In genomic region chr17:78912861-78913281, GRCm38 (mm10) we compare ENCODE assay signal across 9 mouse cellular contexts. TPM values are rescaled to one million over a fixed set of nuclear protein-coding genes. Genes with fewer than 3 reads are reported as not detected.
DNase-seq lines count a peak whose midpoint lies in the region; ATAC-seq and TF ChIP-seq lines count a peak whose summit lies in the region.
"Had no signal": no experiment of that assay in that cellular context is flagged by ENCODE, and none has a peak within 500 bp of the region (broad histone marks: within the 10 kb centered on the region; RNA-seq: fewer than 3 reads in every experiment).

No protein-coding gene starts in this region.

- H3K9me3 ChIP-seq in heart, embryonic 16.5 days (replicated peaks; ENCODE audit: control insufficient read depth, low read length) = no peaks in the 10 kb centered on the region

- peak overlapping the region; percentile 53 for H3K4me3 ChIP-seq in heart, embryonic 16.5 days (ENCODE audit: low read length)
- H3K4me3 ChIP-seq in heart, adult 2 months = no peak overlapping the region

- intact Hi-C loops in heart, adult 2 months (cut with DNase I) = no loop called here

- H3K27me3 ChIP-seq in heart, embryonic 16.5 days (ENCODE audit: control insufficient read depth, insufficient read depth, low read length) = no peaks in the 10 kb centered on the region
- H3K27me3 ChIP-seq in heart, adult 2 months (ENCODE audit: control insufficient read depth, insufficient read depth, low read length) = no peaks in the 10 kb centered on the region

- H3K79me2 ChIP-seq in heart, adult 2 months (replicated peaks; ENCODE audit: control insufficient read depth, insufficient read depth, low read length) = no peaks in the 10 kb centered on the region

- peak overlapping the region; percentile 61 for H3K4me2 ChIP-seq in heart, embryonic 16.5 days (ENCODE audit: low read depth, low read length)

- peak; percentile 40; the same call in 1 of the 2 replicates for ATAC-seq in heart, embryonic 16.5 days (replicated peaks; ENCODE audit: extremely low read depth, insufficient read depth, low FRiP score)

- DNase-seq in heart, adult 2 months = no peak
- DNase-seq in MEL-GATA-1-ER (ENCODE audit: extremely low read depth, low read depth) = peak; percentile 73
- DNase-seq in embryo, embryonic 11 days = peak; percentile 62
- peak; percentile 34 for DNase-seq in induced T-regulatory cell, adult 2 months (ENCODE audit: low read depth)
- DNase-seq in lung, postnatal 4 days = peak; percentile 26 to 38
- DNase-seq in frontal cortex, postnatal 14 days (ENCODE audit: low spot score in 2 of 2) = no peak
- DNase-seq in adrenal gland, postnatal 36 days = no peak

- H3K4me1 ChIP-seq in heart, embryonic 16.5 days (ENCODE audit: control insufficient read depth, insufficient read depth, low read length) = peaks cover 8% of the 10 kb centered on the region
- peaks cover 2% of the 10 kb centered on the region; the same call in 1 of the 2 replicates for H3K4me1 ChIP-seq in heart, adult 2 months (ENCODE audit: control insufficient read depth, insufficient read depth, low read length)

- TF ChIP-seq POLR2A in heart, adult 2 months (IDR thresholded peaks at IDR 0.05; ENCODE audit: insufficient read depth, low read depth, low read length) = no peak

- WGBS in heart, embryonic 16.5 days = 23% methylated on average over 6 of the region's 6 CpGs
- WGBS in heart, adult 2 months = 15% methylated on average over 6 of the region's 6 CpGs

- H3K27ac ChIP-seq in heart, embryonic 16.5 days (ENCODE audit: low read length) = no peak overlapping the region
- no peak overlapping the region for H3K27ac ChIP-seq in heart, adult 2 months

- no peak for TF ChIP-seq CTCF in heart, adult 2 months (IDR thresholded peaks at IDR 0.05)

- H3K36me3 ChIP-seq in heart, embryonic 16.5 days (ENCODE audit: control insufficient read depth, insufficient read depth) = no peaks in the 10 kb centered on the region
- no peaks in the 10 kb centered on the region for H3K36me3 ChIP-seq in heart, adult 2 months (ENCODE audit: control insufficient read depth, insufficient read depth, low read length)

- TF ChIP-seq EP300 in heart, adult 2 months (IDR thresholded peaks at IDR 0.05; ENCODE audit: insufficient read depth, low read depth, low read length) = no peak

- 0 out of 2 replicates have a peak overlapping the region, but pooled peaks have one; percentile 1 for H3K9ac ChIP-seq in heart, embryonic 16.5 days (ENCODE audit: low read length)
- H3K9ac ChIP-seq in heart, adult 2 months (ENCODE audit: low read depth, low read length) = no peak overlapping the region

RNA-seq across cellular contexts. Expression of gene Cebpzos, which starts 3.4 kb away (rescaled TPM):
- 80.1 and 83.0 TPM in 2 replicates for polyA plus RNA-seq in heart, embryonic 16.5 days (2015; fragmentation: Nextera tagmentation; extraction: Ambion mirVana)
- 10 to 100 TPM; 54.0 to 63.4 TPM for total RNA-seq in heart, adult 2 months (2021)
- polyA plus RNA-seq in heart, adult 2 months (2012; rRNA removed) = 15.3 and 32.2 TPM in 2 replicates
- total RNA-seq in adrenal gland, postnatal 36 days (2021) = 10 to 100 TPM; 30.0 to 44.4 TPM

RNA-seq across cellular contexts. Expression of gene Sult6b1, which starts 6.1 kb away (rescaled TPM):
- 0.16 and 0.17 TPM in 2 replicates for polyA plus RNA-seq in heart, embryonic 16.5 days (2015; fragmentation: Nextera tagmentation; extraction: Ambion mirVana)
- total RNA-seq in heart, adult 2 months (2021) = not detected
- polyA plus RNA-seq in heart, adult 2 months (2012; rRNA removed) = 0.26 TPM in 1 of 2 replicates, not detected in the other
- total RNA-seq in adrenal gland, postnatal 36 days (2021) = not detected
- total RNA-seq: left cerebral cortex, postnatal 25 days had no signal

RNA-seq across cellular contexts. Expression of gene Cebpz, which starts 24.0 kb away (rescaled TPM):
- 25.3 and 29.8 TPM in 2 replicates for polyA plus RNA-seq in heart, embryonic 16.5 days (2015; fragmentation: Nextera tagmentation; extraction: Ambion mirVana)
- 10 to 100 TPM; 20.1 to 21.4 TPM for total RNA-seq in heart, adult 2 months (2021)
- polyA plus RNA-seq in heart, adult 2 months (2012; rRNA removed) = 3.1 and 7.8 TPM in 2 replicates
- 10 to 100 TPM; 45.6 to 51.1 TPM for total RNA-seq in adrenal gland, postnatal 36 days (2021)

RNA-seq across cellular contexts. Expression of gene Ndufaf7, which starts 24.1 kb away (rescaled TPM):
- polyA plus RNA-seq in heart, embryonic 16.5 days (2015; fragmentation: Nextera tagmentation; extraction: Ambion mirVana) = 63.5 and 66.1 TPM in 2 replicates
- 10 to 100 TPM; 48.2 to 48.4 TPM for total RNA-seq in heart, adult 2 months (2021)
- polyA plus RNA-seq in heart, adult 2 months (2012; rRNA removed) = 12.6 and 29.1 TPM in 2 replicates
- 10 to 100 TPM; 37.0 to 44.1 TPM for total RNA-seq in adrenal gland, postnatal 36 days (2021)

RNA-seq across cellular contexts. Expression of gene Eif2ak2, which starts 30.5 kb away (rescaled TPM):
- polyA plus RNA-seq in heart, embryonic 16.5 days (2015; fragmentation: Nextera tagmentation; extraction: Ambion mirVana) = 9.6 and 10.4 TPM in 2 replicates
- 1 to 10 TPM; 7.8 to 8.0 TPM for total RNA-seq in heart, adult 2 months (2021)
- 2.7 and 4.2 TPM in 2 replicates for polyA plus RNA-seq in heart, adult 2 months (2012; rRNA removed)
- 10 to 100 TPM; 29.3 to 33.2 TPM for total RNA-seq in adrenal gland, postnatal 36 days (2021)

Comparison
In these comparisons a context has a peak if more than half of its experiments do, and no peak if none do; other contexts are left out.
1. DNase-seq: peak in MEL-GATA-1-ER (single experiment), embryo, embryonic 11 days (single experiment), induced T-regulatory cell, adult 2 months (single experiment) and lung, postnatal 4 days (2 of 2); none in heart, adult 2 months (0 of 2), frontal cortex, postnatal 14 days (0 of 2) and adrenal gland, postnatal 36 days (0 of 2).